Mouse (Mus musculus) midbrain, embryonic 13.5 days (tissue): ENCODE measurements around the gene Shkbp1. TPM values are rescaled to one million over a fixed set of nuclear protein-coding genes. Genes with fewer than 3 reads are reported as not detected.

Source experiments
- ATAC-seq: fragments of 200-750 bp; cut with Nextera tagmentation; 2 replicates; pipeline ENCODE4 v1.8.0; 2017; ENCODE audit warnings: mild to moderate bottlenecking, moderate TSS enrichment, moderate library complexity
- H3K27ac ChIP-seq: fragments of 300-500 bp; sonication (generic); 2 replicates; pipeline ENCODE4 v1.5.1; 2015; ENCODE audit warnings: inconsistent platforms, mild to moderate bottlenecking, moderate library complexity
- H3K27me3 ChIP-seq: fragments of 300-500 bp; sonication (generic); 2 replicates; pipeline ENCODE4 v1.6.1; 2015; ENCODE audit warnings: mild to moderate bottlenecking, inconsistent platforms
- H3K36me3 ChIP-seq: fragments of 300-500 bp; sonication (generic); 2 replicates; pipeline ENCODE4 v1.6.1; 2015; ENCODE audit warnings: mild to moderate bottlenecking, inconsistent platforms
- H3K4me1 ChIP-seq: fragments of 300-500 bp; sonication (generic); replicated peaks from 2 replicates; pipeline ENCODE4 v1.6.1; 2015; ENCODE audit warnings: inconsistent platforms
- H3K4me2 ChIP-seq: fragments of 300-500 bp; sonication (generic); replicated peaks from 2 replicates; pipeline ENCODE4 v1.6.1; 2015; ENCODE audit warnings: moderate library complexity, mild to moderate bottlenecking, inconsistent platforms
- H3K4me3 ChIP-seq: fragments of 300-500 bp; sonication (generic); replicated peaks from 2 replicates; pipeline ENCODE4 v1.5.1; 2015; ENCODE audit warnings: mild to moderate bottlenecking, inconsistent platforms
- H3K9ac ChIP-seq: fragments of 300-500 bp; sonication (generic); replicated peaks from 2 replicates; pipeline ENCODE4 v1.6.1; 2015; ENCODE audit warnings: mild to moderate bottlenecking, inconsistent platforms
- H3K9me3 ChIP-seq: fragments of 300-500 bp; sonication (generic); 2 replicates; pipeline ENCODE4 v1.6.1; 2016; ENCODE audit warnings: mild to moderate bottlenecking, inconsistent platforms
- WGBS: fragments of 180-500 bp; shearing (Covaris S2); methylation state at CpG from one replicate; pipeline ENCODE4 v1.1.7; 2015; 5-methylcytosine and 5-hydroxymethylcytosine counted together
- polyA plus RNA-seq: library from polyadenylated mRNA; unstranded; fragments of >200 nt; fragmentation: Nextera tagmentation; extraction: Ambion mirVana; gene quantifications from 2 replicates; pipeline ENCODE4 v1.2.1, GENCODE M21; 2015

Shkbp1 gene
- polyA plus RNA-seq, 1 experiment from 2014 or later, result 84.3 TPM

GRCm38 (mm10) chr7:27339519-27339918, 16.3 kb downstream of the Shkbp1 start:
- no peak overlapping the region for H3K9ac ChIP-seq
- H3K36me3 ChIP-seq, result peaks cover 30% of the 10 kb centered on the region
- ATAC-seq, result no peak
- WGBS, result 20% methylated on average over 7 of the region's 7 CpGs
- H3K27me3 ChIP-seq, result peaks cover 36% of the 10 kb centered on the region
- peaks cover 31% of the 10 kb centered on the region for H3K4me1 ChIP-seq
- no peaks in the 10 kb centered on the region for H3K9me3 ChIP-seq
- H3K4me2 ChIP-seq, result peak overlapping the region; percentile 50
- no peak overlapping the region for H3K27ac ChIP-seq
- peak overlapping the region; percentile 28 for H3K4me3 ChIP-seq

GRCm38 (mm10) chr7:27339114-27339513, 16.7 kb downstream of the Shkbp1 start:
- H3K9me3 ChIP-seq, result no peaks in the 10 kb centered on the region
- peaks cover 35% of the 10 kb centered on the region for H3K4me1 ChIP-seq
- peak overlapping the region; percentile 28 for H3K4me3 ChIP-seq
- 64% methylated on average over 4 of the region's 4 CpGs for WGBS
- H3K9ac ChIP-seq, result no peak overlapping the region
- no peak overlapping the region for H3K27ac ChIP-seq
- peaks cover 26% of the 10 kb centered on the region for H3K36me3 ChIP-seq
- peaks cover 40% of the 10 kb centered on the region for H3K27me3 ChIP-seq
- H3K4me2 ChIP-seq, result peak overlapping the region; percentile 50
- ATAC-seq, result no peak

GRCm38 (mm10) chr7:27337175-27337853, 18.5 kb downstream of the Shkbp1 start, which contains the start of gene Ltbp4:
Gene Ltbp4, minus strand, starts transcription at chr7:27337692.
- Histone ChIP-seq H3K27me3 (peaks cover 58% of the 10 kb centered on the region), H3K4me3 (peak within 1 kb of the TSS; percentile 32), H3K9ac (peak within 1 kb of the TSS; percentile 15), H3K4me2 (peak within 1 kb of the TSS; percentile 53), H3K4me1 (peaks cover 52% of the 10 kb centered on the region), H3K36me3 (peaks cover 12% of the 10 kb centered on the region), H3K9me3 (no peaks in the 10 kb centered on the region), H3K27ac (no peak within 1 kb of the TSS)
- WGBS, result under 1% methylated on average over 36 of the region's 36 CpGs
- ATAC-seq, result 0 out of 2 replicates have a peak, but pooled peaks have one; percentile 6

GRCm38 (mm10) chr7:27335928-27336823, 19.6 kb downstream of the Shkbp1 start:
- under 1% methylated on average over 47 of the region's 47 CpGs for WGBS
- Histone ChIP-seq H3K4me3 (peak overlapping the region; percentile 32), H3K4me1 (peaks cover 56% of the 10 kb centered on the region), H3K27ac (no peak overlapping the region), H3K27me3 (peaks cover 69% of the 10 kb centered on the region), H3K9me3 (no peaks in the 10 kb centered on the region), H3K9ac (peak overlapping the region; percentile 15), H3K4me2 (peak overlapping the region; percentile 53), H3K36me3 (peaks cover 3% of the 10 kb centered on the region; the same call in 1 of the 2 replicates)
- ATAC-seq, result peak; percentile 83

GRCm38 (mm10) chr7:27335011-27335720, 20.7 kb downstream of the Shkbp1 start:
- ATAC-seq, result no peak
- Histone ChIP-seq H3K36me3 (no peaks in the 10 kb centered on the region), H3K4me2 (no peak overlapping the region), H3K9ac (no peak overlapping the region), H3K27ac (no peak overlapping the region), H3K4me3 (no peak overlapping the region), H3K9me3 (no peaks in the 10 kb centered on the region), H3K27me3 (peaks cover 79% of the 10 kb centered on the region), H3K4me1 (peaks cover 65% of the 10 kb centered on the region)
- 60% methylated on average over 15 of the region's 15 CpGs for WGBS

GRCm38 (mm10) chr7:27334405-27334911, 21.4 kb downstream of the Shkbp1 start:
- WGBS, result 2% methylated on average over 32 of the region's 32 CpGs
- Histone ChIP-seq H3K27ac (no peak overlapping the region), H3K4me2 (peak overlapping the region; percentile 77), H3K9me3 (no peaks in the 10 kb centered on the region), H3K36me3 (no peaks in the 10 kb centered on the region), H3K27me3 (peaks cover 86% of the 10 kb centered on the region), H3K9ac (peak overlapping the region; percentile 2; the same call in 1 of the 2 replicates), H3K4me1 (peaks cover 64% of the 10 kb centered on the region), H3K4me3 (0 out of 2 replicates have a peak overlapping the region, but pooled peaks have one; percentile 0)
- no peak for ATAC-seq

GRCm38 (mm10) chr7:27333316-27333941, 22.4 kb downstream of the Shkbp1 start:
- Histone ChIP-seq H3K27me3 (peaks cover 94% of the 10 kb centered on the region), H3K4me2 (peak overlapping the region; percentile 77), H3K4me1 (peaks cover 67% of the 10 kb centered on the region), H3K27ac (no peak overlapping the region), H3K9ac (peak overlapping the region; percentile 63), H3K36me3 (no peaks in the 10 kb centered on the region), H3K4me3 (peak overlapping the region; percentile 40), H3K9me3 (no peaks in the 10 kb centered on the region)
- peak; percentile 7; the same call in 1 of the 2 replicates for ATAC-seq
- under 1% methylated on average over 38 of the region's 77 CpGs for WGBS

GRCm38 (mm10) chr7:27332353-27333199, 23.2 kb downstream of the Shkbp1 start:
- ATAC-seq, result no peak
- Histone ChIP-seq H3K9me3 (no peaks in the 10 kb centered on the region), H3K4me2 (peak overlapping the region; percentile 77), H3K27ac (no peak overlapping the region), H3K36me3 (no peaks in the 10 kb centered on the region), H3K9ac (peak overlapping the region; percentile 63), H3K4me3 (peak overlapping the region; percentile 40), H3K4me1 (peaks cover 63% of the 10 kb centered on the region), H3K27me3 (peaks cover 94% of the 10 kb centered on the region)
- WGBS, result 1% methylated on average over 39 of the region's 39 CpGs

GRCm38 (mm10) chr7:27331854-27332253, 24.0 kb downstream of the Shkbp1 start:
- Histone ChIP-seq H3K4me1 (peaks cover 56% of the 10 kb centered on the region), H3K4me3 (no peak overlapping the region), H3K9me3 (no peaks in the 10 kb centered on the region), H3K27ac (no peak overlapping the region), H3K9ac (no peak overlapping the region), H3K36me3 (no peaks in the 10 kb centered on the region), H3K27me3 (peaks cover 94% of the 10 kb centered on the region), H3K4me2 (peak overlapping the region; percentile 77; the same call in 1 of the 2 replicates)
- ATAC-seq, result no peak
- 5% methylated on average over 8 of the region's 8 CpGs for WGBS

GRCm38 (mm10) chr7:27331541-27331851, 24.3 kb downstream of the Shkbp1 start:
- Histone ChIP-seq H3K36me3 (no peaks in the 10 kb centered on the region), H3K9me3 (no peaks in the 10 kb centered on the region), H3K27ac (no peak overlapping the region), H3K4me2 (no peak overlapping the region; the same call in 1 of the 2 replicates), H3K27me3 (peaks cover 94% of the 10 kb centered on the region), H3K9ac (no peak overlapping the region), H3K4me1 (peaks cover 53% of the 10 kb centered on the region), H3K4me3 (peak overlapping the region; percentile 38; the same call in 1 of the 2 replicates)
- WGBS, result 4% methylated on average over 8 of the region's 8 CpGs
- no peak for ATAC-seq
